Mouse (Mus musculus) heart, postnatal 0 days (tissue): ENCODE measurements at regions not wholly inside any gene's neighbourhood (a gene's known extent, or its start where the extent isn't known, plus 50 kb on each side); places are given as distances from the start of the nearest gene placed in this dataset.

Experiments
- ATAC-seq: fragments of 200-750 bp; cut with Nextera tagmentation; 2 replicates; pipeline ENCODE4 v1.8.0; 2017; ENCODE audit warnings: low read depth, moderate number of reproducible peaks, moderate library complexity; ENCODE audit not compliant: insufficient read depth
- DNase-seq: peaks from one replicate; pipeline ENCODE4 v3.0.0-alpha.2; 2016; ENCODE audit warnings: low spot score
- H3K27ac ChIP-seq: fragments of 300-500 bp; sonication (generic); 2 replicates; pipeline ENCODE4 v1.5.1; 2014; ENCODE audit warnings: low read depth, mild to moderate bottlenecking
- H3K27me3 ChIP-seq: fragments of 300-500 bp; sonication (generic); 2 replicates; pipeline ENCODE4 v1.6.1; 2014; ENCODE audit warnings: low read length, mixed read lengths; ENCODE audit not compliant: control insufficient read depth, insufficient read depth
- H3K36me3 ChIP-seq: fragments of 300-500 bp; sonication (generic); replicated peaks from 2 replicates; pipeline ENCODE4 v1.6.1; 2014; ENCODE audit warnings: low read length, mixed read lengths; ENCODE audit not compliant: control insufficient read depth, insufficient read depth
- H3K4me1 ChIP-seq: fragments of 300-500 bp; sonication (generic); 2 replicates; pipeline ENCODE4 v1.6.1; 2014; ENCODE audit warnings: antibody characterized with exemption; ENCODE audit not compliant: control insufficient read depth, insufficient read depth
- H3K4me2 ChIP-seq: fragments of 300-500 bp; sonication (generic); 2 replicates; pipeline ENCODE4 v1.6.1; 2014; ENCODE audit warnings: low read depth, mild to moderate bottlenecking, low read length, moderate library complexity
- H3K4me3 ChIP-seq: fragments of 300-500 bp; sonication (generic); 2 replicates; pipeline ENCODE4 v1.5.1; 2014; ENCODE audit warnings: low read depth, low read length
- H3K9ac ChIP-seq: fragments of 300-500 bp; sonication (generic); replicated peaks from 2 replicates; pipeline ENCODE4 v1.6.1; 2014; ENCODE audit warnings: low read depth, low read length, mixed read lengths
- H3K9me3 ChIP-seq: fragments of 300-500 bp; sonication (generic); replicated peaks from 2 replicates; pipeline ENCODE4 v1.6.1; 2016; ENCODE audit warnings: low read length; ENCODE audit not compliant: control insufficient read depth
- CTCF ChIP-seq: IDR thresholded peaks from 2 replicates; pipeline ENCODE4 v1.5.1; 2016; ENCODE audit warnings: antibody characterized with exemption, control low read depth, low read depth
- EP300 ChIP-seq: IDR thresholded peaks from 2 replicates; pipeline ENCODE4 v1.6.1; 2016; ENCODE audit warnings: antibody characterized with exemption, low read depth
- WGBS: fragments of 180-500 bp; shearing (Covaris S2); extraction: QIAGEN DNeasy Blood & Tissue Kit; methylation state at CpG from one replicate; pipeline ENCODE4 v1.1.7; 2014; 5-methylcytosine and 5-hydroxymethylcytosine counted together

GRCm38 (mm10) chr3:84356690-84357014 is 50.0 kb upstream of the Trim2 start:
- Histone ChIP-seq H3K4me1 (no peaks in the 10 kb centered on the region), H3K27me3 (0 out of 2 replicates have a peak, but pooled peaks cover 2% of the 10 kb centered on the region), H3K36me3 (no peaks in the 10 kb centered on the region), H3K4me2 (no peak overlapping the region), H3K9me3 (no peaks in the 10 kb centered on the region), H3K4me3 (no peak overlapping the region), H3K27ac (no peak overlapping the region), H3K9ac (no peak overlapping the region)
- ATAC-seq (no peak), DNase-seq (no peak)
- no peak for TF ChIP-seq EP300
- TF ChIP-seq CTCF: no peak
- 90% methylated on average over 8 of the region's 8 CpGs for WGBS
